Mouse (Mus musculus): ENCODE measurements around the gene Gm47791. TPM values are rescaled to one million over a fixed set of nuclear protein-coding genes. Genes with fewer than 3 reads are reported as not detected.

Gm47791 gene
- polyA plus RNA-seq (2012; rRNA removed): not detected in 2 replicates
- polyA plus RNA-seq (2014; fragmentation: Nextera tagmentation; extraction: Ambion mirVana): not detected in 2 replicates

GRCm38 (mm10) chr1:82771022-82771586 lies at the start of gene Gm47791:
TSS of gene Gm47791 (minus strand) at chr1:82771243.
- no peaks in the 10 kb centered on the region for H3K4me1 ChIP-seq (replicated peaks; ENCODE audit: control insufficient read depth in 2 of 2, insufficient read depth in 2 of 2, low read length in 1 of 2)
- DNase-seq (ENCODE audit: low read depth in 3 of 3, low spot score in 3 of 3): no peak
- WGBS (ENCODE audit: insufficient replicate concordance): 60% methylated on average over 15 of the region's 15 CpGs
- no peaks in the 10 kb centered on the region for H3K36me3 ChIP-seq (replicated peaks; ENCODE audit: control insufficient read depth, insufficient read depth, low read depth)
- H3K9me3 ChIP-seq (ENCODE audit: control insufficient read depth, low read length): no peaks in the 10 kb centered on the region
- H3K27me3 ChIP-seq (ENCODE audit: control insufficient read depth, insufficient read depth, low read length): no peaks in the 10 kb centered on the region
- H3K9ac ChIP-seq (replicated peaks): no peak within 1 kb of the TSS
- no peak for ATAC-seq (ENCODE audit: insufficient read depth)
- TF ChIP-seq EP300 (IDR thresholded peaks at IDR 0.05; ENCODE audit: low read depth): no peak
- no peak for TF ChIP-seq CTCF (IDR thresholded peaks at IDR 0.05; ENCODE audit: low read depth)
- H3K27ac ChIP-seq: no peak within 1 kb of the TSS
- no peak within 1 kb of the TSS for H3K4me2 ChIP-seq (ENCODE audit: low read depth)
- no peak within 1 kb of the TSS for H3K4me3 ChIP-seq (ENCODE audit: insufficient read depth in 1 of 2, low read depth in 2 of 2, low read length in 2 of 2)

- WGBS (ENCODE audit: insufficient replicate concordance): 66% methylated on average over 3 of the region's 3 CpGs
- Histone ChIP-seq H3K4me3 (ENCODE audit: insufficient read depth in 1 of 2, low read depth in 2 of 2, low read length in 2 of 2) (peak overlapping the region; percentile 44 to 45), H3K9ac (replicated peaks) (peak overlapping the region; percentile 57), H3K36me3 (replicated peaks; ENCODE audit: control insufficient read depth, insufficient read depth, low read depth) (no peaks in the 10 kb centered on the region), H3K9me3 (ENCODE audit: control insufficient read depth, low read length) (no peaks in the 10 kb centered on the region), H3K4me2 (ENCODE audit: low read depth) (peak overlapping the region; percentile 66), H3K27me3 (ENCODE audit: control insufficient read depth, insufficient read depth, low read length) (no peaks in the 10 kb centered on the region), H3K4me1 (replicated peaks; ENCODE audit: control insufficient read depth in 2 of 2, insufficient read depth in 2 of 2, low read length in 1 of 2) (peaks cover 80 to 82% of the 10 kb centered on the region in 2 experiments), H3K27ac (peak overlapping the region; percentile 82)
- ATAC-seq (ENCODE audit: insufficient read depth) (no peak), DNase-seq (ENCODE audit: low read depth in 3 of 3, low spot score in 3 of 3) (no peak)
- TF ChIP-seq EP300 (IDR thresholded peaks at IDR 0.05; ENCODE audit: low read depth) (no peak), CTCF (IDR thresholded peaks at IDR 0.05; ENCODE audit: low read depth) (no peak)
Measured at GRCm38 (mm10) chr1:82820626-82821186, 49.7 kb upstream of the Gm47791 start.

GRCm38 (mm10) chr1:82820179-82820578 lies 49.1 kb upstream of the Gm47791 start:
- Histone ChIP-seq H3K4me3 (ENCODE audit: insufficient read depth in 1 of 2, low read depth in 2 of 2, low read length in 2 of 2) (peak overlapping the region; percentile 44 to 45), H3K27me3 (ENCODE audit: control insufficient read depth, insufficient read depth, low read length) (no peaks in the 10 kb centered on the region), H3K9ac (replicated peaks) (peak overlapping the region; percentile 57), H3K9me3 (ENCODE audit: control insufficient read depth, low read length) (no peaks in the 10 kb centered on the region), H3K4me2 (ENCODE audit: low read depth) (peak overlapping the region; percentile 66), H3K4me1 (replicated peaks; ENCODE audit: control insufficient read depth in 2 of 2, insufficient read depth in 2 of 2, low read length in 1 of 2) (peaks cover 82% of the 10 kb centered on the region in 2 experiments), H3K27ac (peak overlapping the region; percentile 82), H3K36me3 (replicated peaks; ENCODE audit: control insufficient read depth, insufficient read depth, low read depth) (no peaks in the 10 kb centered on the region)
- WGBS (ENCODE audit: insufficient replicate concordance): 19% methylated on average over 15 of the region's 15 CpGs
- peak; percentile 70 to 82 (median 79) for DNase-seq (ENCODE audit: low read depth in 3 of 3, low spot score in 3 of 3)
- peak; percentile 58 for ATAC-seq (ENCODE audit: insufficient read depth)
- TF ChIP-seq CTCF (IDR thresholded peaks at IDR 0.05; ENCODE audit: low read depth) (no peak; the same call in 1 of the 2 replicates), EP300 (IDR thresholded peaks at IDR 0.05; ENCODE audit: low read depth) (peak; percentile 86)

- no peaks in the 10 kb centered on the region for H3K36me3 ChIP-seq (replicated peaks; ENCODE audit: control insufficient read depth, insufficient read depth, low read depth)
- no peak overlapping the region for H3K4me3 ChIP-seq (ENCODE audit: insufficient read depth in 1 of 2, low read depth in 2 of 2, low read length in 2 of 2)
- no peaks in the 10 kb centered on the region for H3K27me3 ChIP-seq (ENCODE audit: control insufficient read depth, insufficient read depth, low read length)
- DNase-seq (ENCODE audit: low read depth in 3 of 3, low spot score in 3 of 3) (no peak), ATAC-seq (ENCODE audit: insufficient read depth) (no peak)
- TF ChIP-seq CTCF (IDR thresholded peaks at IDR 0.05; ENCODE audit: low read depth) (no peak), EP300 (IDR thresholded peaks at IDR 0.05; ENCODE audit: low read depth) (no peak)
- peaks cover 82 to 83% of the 10 kb centered on the region in 2 experiments for H3K4me1 ChIP-seq (replicated peaks; ENCODE audit: control insufficient read depth in 2 of 2, insufficient read depth in 2 of 2, low read length in 1 of 2)
- H3K9ac ChIP-seq (replicated peaks): peak overlapping the region; percentile 57
- peak overlapping the region; percentile 66 for H3K4me2 ChIP-seq (ENCODE audit: low read depth)
- 48% methylated on average over 10 of the region's 10 CpGs for WGBS (ENCODE audit: insufficient replicate concordance)
- no peaks in the 10 kb centered on the region for H3K9me3 ChIP-seq (ENCODE audit: control insufficient read depth, low read length)
- peak overlapping the region; percentile 82 for H3K27ac ChIP-seq
Measured at GRCm38 (mm10) chr1:82819366-82819765, 48.3 kb upstream of the Gm47791 start.

GRCm38 (mm10) chr1:82815941-82816716 lies 45.1 kb upstream of the Gm47791 start:
- Histone ChIP-seq H3K9ac (replicated peaks) (peak overlapping the region; percentile 78), H3K27ac (peak overlapping the region; percentile 96), H3K27me3 (ENCODE audit: control insufficient read depth, insufficient read depth, low read length) (no peaks in the 10 kb centered on the region), H3K9me3 (ENCODE audit: control insufficient read depth, low read length) (no peaks in the 10 kb centered on the region), H3K36me3 (replicated peaks; ENCODE audit: control insufficient read depth, insufficient read depth, low read depth) (no peaks in the 10 kb centered on the region), H3K4me1 (replicated peaks; ENCODE audit: control insufficient read depth in 2 of 2, insufficient read depth in 2 of 2, low read length in 1 of 2) (peaks cover 66 to 74% of the 10 kb centered on the region in 2 experiments), H3K4me2 (ENCODE audit: low read depth) (peak overlapping the region; percentile 77), H3K4me3 (ENCODE audit: insufficient read depth in 1 of 2, low read depth in 2 of 2, low read length in 2 of 2) (peak overlapping the region; percentile 17 to 33)
- TF ChIP-seq EP300 (IDR thresholded peaks at IDR 0.05; ENCODE audit: low read depth) (peak; percentile 98), CTCF (IDR thresholded peaks at IDR 0.05; ENCODE audit: low read depth) (no peak; the same call in 1 of the 2 replicates)
- DNase-seq (ENCODE audit: low read depth in 3 of 3, low spot score in 3 of 3): peak; percentile 94
- peak; percentile 96 for ATAC-seq (ENCODE audit: insufficient read depth)
- WGBS (ENCODE audit: insufficient replicate concordance): 12% methylated on average over 17 of the region's 17 CpGs

All from liver, embryonic 14.5 days (tissue).